Mouse (Mus musculus) hematopoietic stem cell, adult 5-6 weeks (primary cell): ENCODE data around the gene Ccdc127. TPM values are rescaled to one million over a fixed set of nuclear protein-coding genes. Genes with fewer than 3 reads are reported as not detected.

Experiments used
- ATAC-seq, 2 experiments: fragments of 125-278 bp in 1 of 2; replicated peaks in 1 of 2; 2 replicates each; pipeline ENCODE4 v1.8.0; 2016 to 2017; ENCODE audit warnings: inconsistent platforms in 2 of 2, mild to moderate bottlenecking in 2 of 2, moderate number of reproducible peaks in 2 of 2, low read depth in 1 of 2, moderate TSS enrichment in 1 of 2; ENCODE audit not compliant: low FRiP score in 2 of 2, poor library complexity in 2 of 2, severe bottlenecking in 2 of 2, insufficient read depth in 1 of 2, low TSS enrichment in 1 of 2
- total RNA-seq: library from RNA; stranded (forward); fragments of 172-1452, 232-1000 nt; gene quantifications from 2 replicates; pipeline ENCODE4 v1.2.3, GENCODE M21; 2017

Ccdc127 gene
- total RNA-seq = 45.0 and 64.3 TPM in 2 replicates

DNA sequence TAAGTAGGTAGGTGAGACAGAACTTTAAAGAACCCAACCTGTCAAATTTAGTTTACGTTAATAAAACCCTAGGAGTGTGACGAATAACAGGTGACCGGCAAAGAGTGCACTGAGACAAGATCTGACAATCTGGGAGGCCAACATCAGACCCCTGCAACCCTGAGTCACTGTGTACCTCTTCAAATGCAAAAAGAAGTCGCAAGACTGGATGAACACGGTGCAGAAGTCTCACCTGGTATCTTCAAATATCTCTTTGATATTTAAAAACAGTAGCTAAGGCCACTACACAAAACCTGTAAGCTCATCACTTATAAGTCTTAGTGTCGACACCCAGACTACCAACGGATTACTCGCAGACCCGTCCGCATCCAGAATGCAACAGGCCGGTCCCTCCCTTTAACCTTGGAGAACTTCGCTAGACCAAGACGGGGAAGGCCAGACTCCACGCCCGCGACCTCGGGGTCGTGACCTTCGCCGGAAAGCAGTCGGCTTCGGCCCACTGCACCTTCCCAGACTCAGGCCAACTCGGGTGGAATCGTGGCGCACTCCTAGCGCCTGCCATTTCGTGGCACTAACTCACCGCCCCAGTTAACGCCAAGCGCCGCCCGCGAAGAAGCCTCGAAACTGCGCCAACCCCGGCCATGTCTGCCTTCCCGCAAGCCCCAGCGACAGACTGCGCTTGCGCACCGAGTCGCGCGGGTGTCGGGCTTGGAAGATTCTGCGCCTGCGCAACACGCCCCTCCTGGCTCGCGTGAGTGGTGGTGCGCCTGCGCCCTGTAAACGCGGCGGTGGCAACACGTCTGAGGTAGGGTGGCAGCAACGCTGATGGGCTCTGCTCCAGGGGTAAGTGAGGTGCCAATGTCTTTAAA lies at the start of gene Ccdc127, which contains the start of gene Sdha:
Gene Ccdc127 (plus strand): TSS at position 744 of the 869 bp plus-strand sequence.
Gene Sdha (minus strand): TSS at position 715 of the 869 bp plus-strand sequence.
- ATAC-seq = peak; percentile 94 to 98

DNA sequence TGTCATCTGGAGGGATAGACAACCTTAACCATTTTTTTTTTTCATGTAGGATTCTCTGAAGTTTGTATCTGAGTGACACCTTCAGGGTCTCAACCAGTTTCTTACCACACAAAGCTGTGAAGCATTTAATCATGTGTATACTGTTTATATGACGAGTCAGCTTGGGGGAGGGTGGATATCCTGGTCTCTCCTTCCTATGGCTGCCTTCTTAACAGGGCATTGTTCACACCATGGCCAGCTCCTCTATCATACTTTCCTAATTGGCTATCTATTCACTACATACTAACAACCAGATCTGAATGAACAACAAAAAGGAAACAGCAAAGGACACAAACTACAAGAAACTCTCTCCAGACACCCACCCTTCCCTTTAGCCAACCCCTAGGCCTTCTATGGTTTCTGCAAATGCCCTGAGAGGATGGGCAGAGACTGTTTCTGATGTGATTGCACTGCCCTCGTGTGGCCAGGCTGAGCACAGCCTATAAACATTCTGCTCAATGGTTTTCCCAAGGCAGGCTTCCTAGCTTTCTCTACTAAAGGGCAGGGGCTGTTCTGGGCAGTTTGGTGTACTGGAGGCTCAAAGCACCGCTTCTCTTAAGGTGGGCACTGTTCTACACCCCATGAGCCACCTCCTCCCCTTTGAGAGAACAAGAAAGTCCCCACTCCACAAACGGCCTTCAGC lies 49.0 kb upstream of the Ccdc127 start:
- ATAC-seq = peak; percentile 81 to 91

DNA sequence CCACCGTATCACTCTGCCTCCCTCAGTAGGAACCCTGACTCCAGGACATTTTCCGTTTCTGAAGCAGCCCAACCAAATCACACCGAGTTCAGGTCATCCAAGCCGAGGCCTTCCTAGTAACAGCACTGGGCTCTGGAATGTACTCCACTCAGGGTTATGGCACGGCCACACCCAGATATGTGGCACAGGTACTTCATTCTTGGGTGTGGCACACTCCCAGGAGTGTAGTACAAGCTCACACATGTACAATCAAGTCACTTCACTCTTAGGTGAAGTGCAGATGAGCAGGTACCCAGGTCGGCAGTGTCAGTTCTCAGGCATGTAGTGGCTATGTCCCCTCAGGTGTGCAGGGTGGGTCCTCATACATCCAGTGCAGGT lies 48.5 kb upstream of the Ccdc127 start:
- no peak; a peak in 1 of 4 replicates for ATAC-seq

DNA sequence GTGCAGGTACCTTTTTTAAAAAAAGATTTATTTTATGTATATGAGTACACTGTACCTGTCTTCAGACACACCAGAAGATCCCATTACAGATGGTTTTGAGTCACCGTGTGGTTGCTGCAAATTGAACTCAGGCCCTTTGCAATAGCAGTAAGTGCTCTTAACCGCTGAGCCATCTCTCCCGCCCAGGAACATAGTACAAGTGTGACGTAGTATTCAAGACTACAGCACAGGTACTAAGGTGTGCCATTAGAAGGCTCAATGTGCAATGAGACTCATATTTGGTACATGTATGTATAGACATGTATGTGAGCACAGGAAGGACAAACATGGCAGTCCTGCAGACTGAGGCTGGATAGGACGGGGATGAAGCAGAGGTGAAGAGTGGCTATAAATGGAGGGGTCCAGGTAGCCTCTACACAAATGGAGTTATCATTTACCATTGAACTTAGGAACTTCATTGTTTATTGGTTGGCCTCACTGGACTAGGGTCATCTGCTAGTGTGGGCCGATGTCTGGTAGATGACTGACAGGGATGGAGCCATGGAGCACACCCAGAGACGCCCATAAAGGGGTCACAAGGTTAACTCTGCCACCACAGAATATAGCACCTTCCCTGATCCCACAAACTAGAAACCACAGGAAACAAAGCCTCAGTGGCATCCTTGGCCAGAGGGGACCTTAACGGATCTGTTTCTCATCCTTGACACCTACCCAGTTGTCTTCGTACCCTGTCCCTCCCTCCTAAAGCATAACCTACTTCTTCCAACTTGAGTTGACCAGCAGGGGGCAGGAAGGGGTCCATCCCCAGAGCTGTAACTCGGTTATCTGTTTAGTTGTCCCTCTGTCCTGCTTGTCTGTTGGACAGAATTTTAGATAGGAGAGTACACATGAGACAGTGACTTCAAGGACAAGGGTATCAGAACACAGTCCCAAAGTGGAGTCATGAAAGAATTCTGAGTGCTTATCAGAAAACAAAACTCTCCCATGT lies 47.8 kb upstream of the Ccdc127 start:
- ATAC-seq = no peak

DNA sequence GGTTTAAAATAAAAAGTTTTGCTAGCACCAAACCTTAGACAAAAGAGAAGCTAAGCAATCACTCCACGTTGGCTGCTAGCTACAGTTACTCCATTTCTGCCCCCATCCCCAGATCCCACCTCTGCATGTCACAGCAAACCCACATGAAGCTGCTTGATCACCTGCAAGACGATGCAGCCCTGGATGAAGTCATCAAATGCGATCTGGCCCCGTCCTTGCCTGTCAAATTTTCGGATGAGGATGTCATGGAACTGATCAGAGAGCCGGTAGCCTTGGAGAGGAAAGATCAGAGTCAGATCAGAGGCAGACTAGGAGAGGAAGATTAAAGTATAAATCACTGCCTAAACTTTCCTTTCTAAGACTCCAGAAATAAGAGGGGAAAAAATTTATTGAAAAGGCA lies 44.7 kb upstream of the Ccdc127 start:
- no peak for ATAC-seq

DNA sequence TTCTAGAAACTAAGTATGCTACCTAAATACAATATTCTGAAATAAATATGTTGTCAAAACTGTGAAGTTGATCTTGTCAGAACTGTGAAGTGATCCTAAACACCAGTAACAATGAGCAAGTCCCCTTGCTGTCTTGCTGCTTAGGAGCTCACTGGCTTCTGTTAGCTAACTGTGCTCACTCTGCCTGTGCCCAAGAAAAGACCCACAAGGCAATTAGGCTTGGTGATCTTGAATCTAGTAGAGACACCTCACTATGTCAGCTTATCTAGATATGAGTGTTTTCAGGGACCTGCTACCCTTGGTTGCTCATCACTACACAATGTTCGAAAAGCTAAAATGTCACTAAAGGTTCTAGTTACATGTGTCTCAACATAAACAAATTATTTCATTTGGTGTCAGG lies 44.3 kb upstream of the Ccdc127 start:
- no peak for ATAC-seq

DNA sequence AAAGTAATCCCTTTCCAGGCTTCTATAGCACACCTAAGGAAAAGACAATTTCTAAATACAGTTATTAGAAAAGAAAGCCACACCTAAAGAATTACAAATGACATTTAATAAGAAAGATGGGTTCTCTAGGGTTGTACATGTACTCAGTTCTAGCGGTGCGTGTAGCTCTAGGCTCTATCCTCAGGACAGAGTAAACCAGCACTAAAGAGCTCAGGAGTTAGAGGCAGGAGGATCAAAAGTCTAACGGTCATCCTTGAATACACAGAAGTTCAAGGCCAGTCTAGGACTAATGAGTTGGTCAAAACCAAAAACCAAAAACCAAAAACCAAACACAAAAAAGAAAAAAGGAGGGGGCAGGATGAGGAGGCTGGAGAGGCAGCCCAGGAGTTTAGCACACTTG lies 35.5 kb upstream of the Ccdc127 start:
- ATAC-seq = no peak

DNA sequence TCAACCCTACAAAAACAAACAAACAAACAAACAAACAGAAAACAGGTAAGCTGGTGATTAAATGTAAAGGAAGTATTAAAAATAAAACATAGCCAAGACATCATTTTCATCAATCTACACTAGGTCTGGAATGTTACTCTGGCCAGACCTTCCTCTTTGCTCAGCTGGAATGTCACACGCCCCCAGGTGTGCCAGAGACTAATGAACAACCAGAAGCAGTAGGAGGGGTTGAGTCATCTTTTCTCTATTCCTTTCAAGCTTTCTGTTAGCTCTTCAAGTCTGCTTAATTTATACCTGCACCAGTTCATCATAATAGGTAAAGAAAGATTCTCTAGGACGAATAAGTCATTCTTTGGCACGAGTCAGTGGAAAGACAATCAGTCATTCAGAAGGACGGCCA lies 33.7 kb upstream of the Ccdc127 start:
- ATAC-seq = no peak

DNA sequence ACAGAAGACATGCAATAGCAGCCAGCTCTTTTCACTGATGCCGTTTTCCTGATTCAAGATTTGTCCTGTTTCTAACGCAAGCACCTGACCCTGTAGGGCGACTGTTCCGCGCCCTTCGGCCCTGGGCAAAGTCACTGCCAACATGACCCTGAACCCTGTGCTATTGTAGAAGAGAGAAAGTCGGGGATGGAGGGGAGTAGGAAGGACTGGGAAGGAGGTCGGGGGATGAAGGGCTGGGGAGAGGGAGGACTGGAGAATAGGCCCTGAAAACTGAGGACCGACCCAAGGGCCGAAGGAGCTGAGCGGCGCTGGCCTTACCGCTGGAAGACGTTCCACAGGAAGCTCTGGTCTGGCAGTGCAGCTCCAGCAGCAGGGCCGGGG lies 33.3 kb upstream of the Ccdc127 start:
- no peak for ATAC-seq

DNA sequence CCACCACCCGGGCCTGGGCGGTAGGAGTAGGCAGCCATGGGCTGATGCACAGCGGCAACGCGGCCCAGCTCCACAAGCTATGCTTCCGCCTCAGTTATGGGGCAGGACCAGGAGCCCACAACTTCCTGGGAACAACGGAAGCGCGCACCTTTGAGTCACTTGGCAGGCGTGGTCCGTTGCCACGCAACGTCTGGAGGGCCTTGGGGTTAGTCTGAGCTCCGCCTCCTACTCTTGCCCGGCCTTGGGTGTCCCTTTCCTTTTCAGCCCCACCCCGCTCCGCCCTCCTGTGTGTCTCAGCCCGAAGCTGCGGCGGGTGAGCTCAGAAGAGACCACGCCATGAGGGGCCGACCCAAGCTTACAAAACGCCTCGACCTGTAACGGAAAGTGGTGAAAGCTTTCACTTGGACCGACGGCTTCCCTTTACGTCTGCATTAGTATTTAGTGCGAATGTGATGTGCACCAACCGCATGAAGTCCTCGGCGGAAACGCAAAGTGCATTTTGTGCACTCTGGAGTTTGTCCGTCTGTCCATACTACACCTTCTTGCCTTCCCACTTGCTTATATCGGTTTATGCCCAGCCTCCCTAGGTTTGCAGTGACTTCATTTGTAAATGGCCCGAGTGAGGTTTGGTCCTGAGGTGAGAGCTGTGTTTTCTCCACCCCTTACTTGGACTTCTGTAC lies 32.8 kb upstream of the Ccdc127 start, which contains the start of gene Pdcd6:
Gene Pdcd6 (minus strand): TSS at position 411 of the 680 bp plus-strand sequence.
- ATAC-seq = peak; percentile 98

DNA sequence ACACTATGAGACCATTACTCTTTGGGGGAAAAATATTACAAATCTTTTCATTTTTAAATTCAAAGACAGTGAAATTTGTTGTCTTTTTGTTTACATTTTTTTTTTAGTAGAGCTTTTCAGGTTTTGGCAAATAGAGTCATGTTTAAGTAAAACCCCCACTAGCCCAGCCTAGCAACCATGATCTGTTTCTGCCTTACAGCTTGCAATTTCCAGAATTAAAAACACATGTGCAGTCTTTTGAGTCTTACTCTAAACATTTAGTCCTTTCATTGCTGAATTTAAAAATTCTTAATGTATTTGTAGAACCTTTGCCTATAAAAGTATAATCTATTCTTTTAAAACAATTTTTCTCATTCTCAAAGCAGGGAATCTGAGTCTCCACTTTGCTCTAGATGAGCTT lies 20.8 kb upstream of the Ccdc127 start:
- no peak for ATAC-seq

DNA sequence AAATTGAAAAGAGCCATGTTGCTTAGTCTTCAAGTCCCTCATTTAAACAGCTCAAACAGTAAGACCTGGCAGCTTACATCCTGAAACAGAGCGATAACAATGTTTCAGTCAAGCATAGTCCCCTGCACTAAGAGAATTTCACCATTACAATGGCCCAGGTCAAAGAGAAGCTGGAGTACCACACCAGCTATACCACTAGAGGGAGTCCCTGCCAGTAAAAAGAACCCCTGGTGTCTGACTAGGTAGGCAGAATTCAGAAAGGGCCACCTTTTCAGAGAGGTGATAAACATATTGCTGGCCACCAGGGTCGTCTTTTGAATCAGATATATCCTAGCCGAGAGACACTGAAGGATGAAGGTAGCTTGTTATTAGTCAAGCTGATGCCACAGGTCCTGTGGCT lies 9.1 kb upstream of the Ccdc127 start:
- peak; percentile 98 to 99 for ATAC-seq

DNA sequence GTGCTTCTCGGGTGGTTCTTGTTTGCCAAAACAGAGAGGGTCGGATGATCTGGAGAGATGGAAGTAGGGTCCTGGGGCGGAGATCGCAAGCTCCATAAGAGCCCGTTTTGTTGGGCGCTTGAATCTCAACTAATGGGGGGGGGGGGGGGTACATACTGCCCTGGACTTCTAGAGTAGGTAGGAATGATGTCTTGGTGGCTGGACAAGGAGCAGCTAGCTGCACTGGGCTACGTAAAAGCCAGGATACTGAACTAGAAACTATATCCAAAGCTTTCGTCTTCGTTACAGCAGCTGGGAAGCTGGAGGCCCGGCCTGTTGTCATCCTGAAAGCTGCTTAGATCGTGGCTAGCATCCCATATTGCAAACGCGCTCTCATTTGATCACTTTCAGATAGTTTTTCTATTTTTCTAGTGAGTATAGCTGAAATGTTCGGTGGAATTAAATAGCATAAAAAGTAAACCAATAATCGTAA lies 362 bp downstream of the Ccdc127 start:
- peak in 1 of 2 experiments; percentile 6; a peak in 1 of 4 replicates for ATAC-seq

DNA sequence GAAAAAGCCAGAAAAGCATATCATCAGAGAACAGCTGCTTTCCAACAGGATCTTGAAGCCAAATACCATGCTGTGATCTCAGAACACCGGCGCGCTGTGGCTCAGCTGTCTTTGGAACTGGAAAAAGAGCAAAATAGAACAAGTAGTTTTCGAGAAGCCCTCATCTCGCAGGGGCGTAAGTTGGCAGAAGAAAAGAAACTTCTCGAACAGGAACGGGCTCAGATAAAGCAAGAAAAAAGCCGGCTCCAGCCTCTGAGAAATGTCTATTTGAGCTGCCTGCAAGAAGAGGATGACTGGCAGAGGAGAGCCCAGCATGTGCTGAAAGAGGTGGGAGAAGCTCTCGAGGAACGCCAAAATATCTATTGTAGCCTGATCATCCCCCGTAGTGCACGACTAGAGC lies 6.4 kb downstream of the Ccdc127 start:
- ATAC-seq = no peak

DNA sequence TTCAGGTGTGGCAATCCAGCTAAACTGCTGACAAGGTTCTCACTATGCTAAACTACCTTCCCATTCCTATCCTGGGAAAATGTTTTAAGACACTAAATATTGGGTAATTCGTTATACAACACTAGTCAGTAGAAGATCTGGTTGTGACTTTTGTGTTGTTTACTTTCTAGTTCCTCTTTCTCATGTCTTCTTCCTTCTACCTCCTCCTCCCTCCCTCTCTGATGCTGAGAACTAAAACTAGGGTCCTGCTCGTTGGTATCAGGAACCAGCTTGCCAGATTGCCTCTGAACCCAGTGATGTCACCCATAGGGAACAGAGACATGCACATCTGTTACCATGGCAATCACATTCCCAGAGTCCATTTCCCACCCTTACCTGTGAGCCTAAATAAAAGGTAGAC lies 12.1 kb downstream of the Ccdc127 start:
- no peak for ATAC-seq

DNA sequence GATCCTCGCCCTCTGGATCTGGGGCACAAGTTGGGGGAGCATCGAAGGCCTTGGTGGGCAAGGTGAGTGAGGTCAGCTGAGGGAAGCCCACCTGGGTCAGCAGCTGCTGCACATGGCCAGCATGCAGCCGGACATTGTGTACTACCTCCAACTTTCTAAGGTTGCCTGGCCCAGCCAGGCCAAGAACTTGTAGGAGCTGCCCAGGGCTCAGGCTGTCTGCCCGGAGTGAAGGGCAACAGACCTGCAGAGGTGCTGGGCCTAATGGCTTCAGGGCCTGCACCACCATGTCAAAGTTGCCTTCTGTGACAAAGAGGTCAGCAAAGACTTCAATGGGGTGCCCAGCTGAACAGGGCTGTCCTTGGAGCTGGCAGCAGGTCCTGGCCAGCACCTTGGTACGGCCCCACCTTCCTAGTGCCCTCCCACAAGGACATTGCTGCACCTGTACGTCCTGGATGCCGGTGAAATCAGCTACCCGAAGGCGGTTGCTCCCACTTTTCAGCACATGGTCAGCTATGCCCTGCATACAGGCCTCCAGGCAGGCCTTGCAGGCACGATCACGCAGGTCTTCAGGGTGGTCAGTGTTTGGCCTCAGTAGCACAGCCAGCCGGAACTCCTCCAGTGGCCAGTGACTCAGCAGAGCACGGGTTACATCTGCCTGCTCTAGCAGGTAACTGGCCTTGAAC lies 13.2 kb downstream of the Ccdc127 start:
- ATAC-seq = 0 out of 4 replicates have a peak, but pooled peaks of 1 of the 2 experiments have one; percentile 18
